Mouse (Mus musculus): Measurements from ENCODE around the gene Cox8a. TPM values are rescaled to one million over a fixed set of nuclear protein-coding genes. Genes with fewer than 3 reads are reported as not detected.

The Cox8a gene
- total RNA-seq, 2 experiments from 2014 or later = 661 to 717 TPM

Other genes with a start within 250 kb of the Cox8a start
- 100 to 1,000 TPM; 168 to 180 TPM for gene Ppp1r14b, start 242.6 kb downstream of the Cox8a start, total RNA-seq (2021)
- gene Plcb3, start 241.1 kb downstream of the Cox8a start, total RNA-seq (2021) = 10 to 100 TPM; 18.1 to 19.3 TPM
- gene Fkbp2, start 237.1 kb downstream of the Cox8a start, total RNA-seq (2021) = 10 to 100 TPM; 14.7 to 19.0 TPM
- gene Vegfb, start 230.0 kb downstream of the Cox8a start, total RNA-seq (2021) = 100 to 1,000 TPM; 284 to 285 TPM
- 10 to 100 TPM; 59.4 to 62.4 TPM for gene Dnajc4, start 225.0 kb downstream of the Cox8a start, total RNA-seq (2021)
- gene Nudt22, start 221.5 kb downstream of the Cox8a start, total RNA-seq (2021) = 10 to 100 TPM; 27.3 to 29.7 TPM
- gene Trpt1, start 221.5 kb downstream of the Cox8a start, total RNA-seq (2021) = 10 to 100 TPM; 21.2 to 21.9 TPM
- 1 to 10 TPM; 5.2 to 6.6 TPM for gene Fermt3, start 198.1 kb downstream of the Cox8a start, total RNA-seq (2021)
- 100 to 1,000 TPM; 104 to 117 TPM for gene Stip1, start 177.6 kb downstream of the Cox8a start, total RNA-seq (2021)
- 100 to 1,000 TPM; 168 to 172 TPM for gene Macrod1, start 160.8 kb downstream of the Cox8a start, total RNA-seq (2021)
- 1 to 10 TPM; 1.2 to 1.3 TPM for gene Flrt1, start 111.9 kb downstream of the Cox8a start, total RNA-seq (2021)
- 100 to 1,000 TPM; 102 to 104 TPM for gene Otub1, start 11.3 kb downstream of the Cox8a start, total RNA-seq (2021)
- gene Naa40, start 23.6 kb upstream of the Cox8a start, total RNA-seq (2021) = 10 to 100 TPM; 25.5 to 28.7 TPM
- gene Rcor2, start 49.7 kb upstream of the Cox8a start, total RNA-seq (2021) = 10 to 100 TPM; 12.9 to 26.0 TPM
- 10 to 100 TPM; 51.7 to 54.3 TPM for gene Mark2, start 124.2 kb upstream of the Cox8a start, total RNA-seq (2021)
- 10 to 100 TPM; 27.2 to 28.5 TPM for gene Spindoc, start 165.4 kb upstream of the Cox8a start, total RNA-seq (2021)
- 10 to 100 TPM; 25.1 to 32.8 TPM for gene 2700081O15Rik, start 200.0 kb upstream of the Cox8a start, total RNA-seq (2021)

Measured in heart, postnatal 10 days (tissue).